Mouse (Mus musculus): ENCODE results near the gene Twist1.

Twist1 gene

DNA sequence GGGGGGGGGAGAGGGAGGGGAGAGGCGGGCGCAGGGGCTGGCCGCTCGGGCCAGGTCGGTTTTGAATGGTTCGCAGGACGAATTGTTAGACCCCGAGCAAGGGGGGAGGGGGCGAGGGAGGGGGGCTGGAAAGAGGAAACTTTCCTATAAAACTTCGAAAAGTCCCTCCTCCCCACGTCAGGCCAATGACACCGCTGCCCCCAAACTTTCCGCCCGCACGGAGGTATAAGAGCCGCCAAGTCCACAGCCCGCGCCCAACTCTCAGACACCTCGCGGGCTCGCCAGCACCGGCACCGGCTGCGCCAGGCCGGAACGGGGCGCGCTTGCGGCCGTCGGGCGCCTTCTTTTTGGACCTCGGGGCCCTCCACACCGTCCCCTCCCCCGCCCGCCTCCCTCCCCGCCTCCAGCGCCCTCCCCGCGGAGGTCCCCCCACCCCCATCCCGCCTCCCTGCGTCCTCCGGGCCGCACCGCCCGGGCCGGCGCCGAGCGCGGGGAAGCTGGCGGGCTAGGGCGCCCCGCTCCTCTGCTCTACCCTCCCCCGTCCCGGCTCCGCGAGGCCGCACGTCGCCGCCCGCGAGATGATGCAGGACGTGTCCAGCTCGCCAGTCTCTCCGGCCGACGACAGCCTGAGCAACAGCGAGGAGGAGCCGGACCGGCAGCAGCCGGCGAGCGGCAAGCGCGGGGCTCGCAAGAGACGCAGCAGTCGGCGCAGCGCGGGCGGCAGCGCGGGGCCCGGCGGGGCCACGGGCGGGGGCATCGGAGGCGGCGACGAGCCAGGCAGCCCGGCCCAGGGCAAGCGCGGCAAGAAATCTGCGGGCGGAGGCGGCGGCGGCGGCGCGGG is at the start of gene Twist1:
Gene Twist1 (plus strand): TSS at position 272 of the 841 bp plus-strand sequence.
- DNase-seq (ENCODE audit: low read depth): no peak

DNA sequence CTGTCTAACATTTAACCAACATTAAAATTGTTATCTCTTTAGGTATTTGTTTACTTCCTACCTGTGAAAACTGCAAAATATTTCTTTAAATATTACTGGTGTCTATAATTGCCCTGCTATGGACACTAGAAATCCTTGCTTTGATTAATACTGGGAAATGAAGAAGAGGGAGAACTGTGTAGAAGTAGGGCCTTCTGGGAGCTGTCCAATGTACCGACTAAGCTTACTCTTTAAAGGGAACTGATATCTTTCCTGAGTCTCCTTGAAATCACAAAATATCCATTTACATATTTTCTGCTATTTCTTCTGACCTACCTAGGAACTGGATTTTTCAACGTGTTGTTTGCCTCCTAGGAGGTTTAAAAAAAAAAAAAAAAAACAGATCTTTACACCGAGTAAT is 30.7 kb upstream of the Twist1 start:
- no peak for DNase-seq (ENCODE audit: low read depth)

DNA sequence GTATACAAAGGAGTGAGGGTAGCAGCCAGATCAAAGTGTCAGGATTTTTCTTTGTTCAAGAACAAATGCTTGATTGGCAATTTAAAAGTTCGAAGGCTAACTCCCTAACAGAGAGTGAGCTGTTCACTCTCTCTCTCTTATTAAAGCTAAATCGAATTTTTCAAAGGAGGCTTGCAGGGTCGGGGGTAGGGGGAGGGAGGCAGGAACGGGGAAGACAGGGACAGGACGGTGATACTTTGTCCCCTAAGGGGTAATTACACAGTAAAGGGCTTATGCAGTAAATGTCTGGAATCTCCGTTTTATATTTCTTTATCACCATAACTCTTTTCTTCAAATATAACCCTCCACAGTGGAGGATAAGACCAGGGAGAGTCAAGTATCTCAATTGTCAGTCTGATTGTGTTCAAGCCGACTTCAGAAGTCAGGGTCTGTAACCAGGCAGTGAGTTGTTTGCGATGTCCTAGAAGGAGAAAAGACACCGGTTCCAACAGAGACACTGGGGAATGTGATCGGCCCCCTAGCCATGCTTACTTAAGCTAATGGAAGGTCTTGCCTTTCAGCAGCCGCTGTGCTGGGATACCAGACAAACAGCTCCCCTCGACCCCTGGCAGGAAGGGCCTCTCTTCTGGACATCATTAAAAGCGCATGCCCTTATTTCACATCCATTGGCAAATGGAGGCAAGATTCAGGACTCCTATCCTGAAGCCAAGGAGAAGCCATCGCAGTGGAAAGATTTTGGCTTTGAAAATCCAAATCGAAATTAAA is 30.0 kb upstream of the Twist1 start:
- no peak for DNase-seq (ENCODE audit: low read depth)

DNA sequence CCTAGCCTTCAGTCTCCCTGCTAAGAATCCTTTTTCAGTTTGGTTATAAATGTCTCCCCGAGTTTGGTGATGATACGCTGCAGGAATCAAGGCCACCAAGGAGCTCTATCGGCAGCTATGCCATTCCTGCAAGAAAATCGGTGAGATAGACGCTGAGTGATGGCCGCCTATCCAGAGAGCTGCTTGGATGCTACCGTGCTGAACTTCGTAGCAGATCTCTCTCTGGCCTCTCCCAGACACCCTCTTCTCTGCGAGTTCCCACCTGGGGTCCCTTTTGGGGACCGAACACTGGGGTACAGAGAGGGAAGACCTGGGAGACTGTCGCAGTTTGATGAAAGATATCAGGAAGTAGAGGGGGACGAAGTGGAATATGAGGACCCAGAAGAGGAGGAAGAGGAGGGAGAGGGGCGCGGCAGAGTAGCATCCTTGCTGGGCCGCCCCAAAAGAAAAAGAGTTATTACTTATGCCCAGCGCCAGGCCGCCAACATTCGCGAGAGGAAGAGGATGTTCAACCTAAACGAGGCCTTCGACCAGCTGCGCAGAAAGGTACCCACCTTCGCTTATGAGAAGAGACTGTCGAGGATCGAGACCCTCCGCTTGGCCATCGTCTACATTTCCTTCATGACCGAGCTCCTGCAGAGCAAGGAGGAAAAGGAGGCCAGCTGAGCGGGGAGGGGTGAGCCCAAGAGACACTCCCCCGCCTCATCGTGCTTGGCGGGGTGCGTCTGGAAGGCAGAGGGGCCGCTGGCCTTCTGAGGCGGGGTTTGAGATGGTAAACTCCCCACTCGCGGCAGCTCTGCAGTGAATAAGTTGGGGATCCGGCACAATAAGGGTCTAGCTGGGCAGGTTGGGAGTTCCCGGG is 28.9 kb upstream of the Twist1 start, which contains the start of gene Ferd3l:
Gene Ferd3l (plus strand): TSS at position 95 of the 862 bp plus-strand sequence.
- no peak for DNase-seq (ENCODE audit: low read depth)

DNA sequence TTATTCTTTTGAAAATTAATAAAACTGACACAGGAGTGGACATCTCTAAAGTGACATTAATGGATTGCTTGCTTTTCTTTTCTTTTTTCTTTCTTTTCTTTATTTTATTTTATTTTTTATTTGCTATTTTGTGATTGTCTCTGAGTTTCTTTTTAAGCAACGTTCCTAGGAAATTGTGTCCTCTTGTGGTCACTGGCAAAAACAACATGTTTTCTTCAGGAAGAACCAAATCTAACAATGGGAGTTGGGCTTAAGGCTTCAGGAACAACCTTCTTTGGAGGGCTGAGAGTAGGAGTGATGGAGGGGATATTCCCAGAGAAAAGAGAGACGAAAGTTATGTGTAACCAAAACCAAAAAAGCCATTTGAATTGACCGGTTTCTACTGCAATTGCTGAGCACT is 4.6 kb upstream of the Twist1 start:
- no peak for DNase-seq (ENCODE audit: low read depth)

DNA sequence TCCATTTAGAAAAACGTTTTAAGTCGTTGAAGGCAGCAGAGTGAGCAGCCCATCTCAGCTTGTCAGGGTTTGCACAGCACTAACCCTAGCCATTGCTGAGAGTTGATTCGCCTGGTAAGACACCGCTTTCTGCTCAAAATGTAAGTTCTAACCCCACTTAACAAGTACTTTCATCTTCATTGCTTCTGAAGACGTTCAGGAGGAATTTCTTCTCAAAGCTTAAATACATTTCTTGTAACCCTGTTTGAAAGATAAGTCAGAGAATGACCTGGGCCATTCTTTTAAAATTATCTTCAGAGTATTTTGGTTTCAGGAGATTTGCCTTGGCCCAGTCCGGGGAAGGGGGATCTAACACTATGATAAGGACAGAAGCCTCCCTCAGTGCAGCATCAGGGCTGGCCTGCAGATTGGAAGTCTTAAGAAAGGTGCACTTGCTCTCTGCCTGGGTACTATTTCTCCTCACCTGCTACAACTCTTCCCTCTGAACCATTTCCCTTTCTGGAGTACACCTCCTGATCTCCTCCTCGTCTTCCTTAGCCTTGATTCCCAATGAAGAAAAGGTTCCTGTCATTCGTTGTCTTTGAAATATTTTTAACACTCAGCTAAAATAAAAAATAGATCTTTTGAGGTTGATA is 2.4 kb upstream of the Twist1 start:
- DNase-seq (ENCODE audit: low read depth): no peak

DNA sequence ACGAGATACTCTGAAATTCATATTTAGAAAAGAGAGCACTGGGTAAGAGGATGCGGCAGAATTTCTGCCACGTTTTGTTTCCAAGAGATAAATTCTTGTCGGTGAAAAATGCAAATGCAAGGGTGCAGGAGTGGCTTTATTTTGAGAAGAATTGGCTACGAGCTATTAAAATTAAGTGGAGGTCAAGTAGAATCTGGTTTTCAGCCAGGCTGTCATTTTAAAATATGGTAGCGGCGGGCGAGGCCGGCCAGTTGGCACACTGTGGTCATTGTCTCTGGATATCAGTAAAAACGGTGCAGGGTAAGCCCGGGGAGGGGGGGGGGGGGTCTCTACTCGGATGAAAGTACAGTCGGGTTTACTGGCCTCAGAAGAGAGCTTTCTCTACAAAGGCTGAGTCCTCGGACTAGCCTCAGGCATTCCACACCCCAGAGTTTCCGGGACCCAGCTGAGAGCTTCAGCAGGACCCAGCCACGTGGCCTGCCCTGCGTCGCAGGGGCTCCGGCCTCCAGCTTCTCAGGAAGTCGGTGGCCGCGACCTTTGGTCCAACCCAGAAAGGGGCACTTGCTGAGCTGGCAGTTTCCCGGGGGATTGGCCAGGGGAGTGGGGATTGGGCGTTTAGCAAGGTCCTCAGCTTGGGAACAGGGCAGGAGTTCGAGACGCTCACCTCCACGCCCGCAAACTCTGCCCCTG is 1.7 kb upstream of the Twist1 start:
- no peak for DNase-seq (ENCODE audit: low read depth)

DNA sequence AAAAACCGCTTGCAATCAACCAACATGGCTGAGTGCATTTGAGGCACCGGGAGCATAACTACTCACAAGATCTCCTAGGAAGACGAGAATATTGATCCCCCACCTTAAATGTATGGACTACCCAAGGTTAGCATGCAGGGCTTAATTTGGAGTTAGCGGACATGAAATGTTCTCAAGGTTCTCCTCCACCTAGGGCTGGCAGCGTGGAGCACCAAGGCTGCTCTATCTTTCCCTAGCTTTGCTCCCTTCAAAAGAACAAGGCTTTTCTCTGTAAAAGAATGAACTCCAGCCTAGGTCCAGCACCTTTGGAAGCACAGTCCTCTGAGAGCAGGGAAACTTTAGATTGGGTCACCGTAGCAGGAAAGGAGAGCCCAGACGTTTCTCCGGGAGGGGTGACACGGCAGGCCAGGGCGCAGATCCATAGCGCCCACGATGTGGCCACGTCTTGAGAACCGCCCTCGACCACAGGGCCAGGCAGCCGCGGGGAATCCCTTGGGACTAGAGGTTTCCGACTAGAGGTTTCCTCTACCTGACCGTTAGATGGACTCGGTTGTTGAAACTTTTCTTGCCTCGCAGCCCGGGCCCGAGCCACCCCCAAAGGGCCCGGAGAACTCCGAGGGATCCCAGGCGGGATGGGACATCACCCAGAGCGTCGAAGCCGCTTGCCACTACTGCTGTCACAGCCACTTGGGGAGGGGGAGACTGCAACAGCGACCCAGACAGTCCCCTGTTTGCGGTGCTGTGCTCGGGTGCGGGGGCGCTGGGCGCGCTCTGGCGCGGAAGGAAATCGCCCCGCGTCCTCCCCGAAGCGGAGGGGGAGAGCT is 683 bp upstream of the Twist1 start:
- DNase-seq (ENCODE audit: low read depth): no peak

DNA sequence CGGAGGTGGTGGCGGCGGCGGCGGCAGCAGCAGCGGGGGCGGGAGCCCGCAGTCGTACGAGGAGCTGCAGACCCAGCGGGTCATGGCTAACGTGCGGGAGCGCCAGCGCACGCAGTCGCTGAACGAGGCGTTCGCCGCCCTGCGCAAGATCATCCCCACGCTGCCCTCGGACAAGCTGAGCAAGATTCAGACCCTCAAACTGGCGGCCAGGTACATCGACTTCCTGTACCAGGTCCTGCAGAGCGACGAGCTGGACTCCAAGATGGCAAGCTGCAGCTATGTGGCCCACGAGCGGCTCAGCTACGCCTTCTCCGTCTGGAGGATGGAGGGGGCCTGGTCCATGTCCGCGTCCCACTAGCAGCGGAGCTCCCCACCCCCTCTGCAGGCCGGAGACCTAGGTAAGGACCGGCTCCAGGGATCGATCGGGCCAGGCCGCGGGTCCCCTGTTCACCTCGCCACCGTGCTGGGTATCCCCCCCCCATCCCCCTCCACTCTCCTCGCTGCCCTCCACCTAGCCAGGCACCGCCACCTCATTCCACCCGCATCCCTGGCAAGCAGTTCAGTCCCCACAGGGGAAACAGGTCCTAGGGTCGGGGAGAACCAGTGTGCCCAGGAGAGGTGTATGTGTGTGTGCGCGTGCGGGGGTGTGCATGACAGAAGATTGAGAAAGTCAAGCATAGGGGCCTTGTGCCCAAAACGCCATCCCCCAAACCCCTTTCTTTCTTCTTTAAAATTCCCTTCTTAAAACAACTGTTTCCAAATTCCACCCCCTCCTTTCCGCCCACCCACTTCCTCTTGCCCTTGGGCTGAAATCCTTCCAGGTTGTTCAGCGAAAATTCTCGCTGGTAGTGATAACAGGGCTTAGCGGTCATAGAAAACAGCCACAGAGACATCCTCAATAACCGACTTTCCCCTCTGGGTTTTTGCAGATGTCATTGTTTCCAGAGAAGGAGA is 1.0 kb downstream of the Twist1 start:
- DNase-seq (ENCODE audit: low read depth): no peak

DNA sequence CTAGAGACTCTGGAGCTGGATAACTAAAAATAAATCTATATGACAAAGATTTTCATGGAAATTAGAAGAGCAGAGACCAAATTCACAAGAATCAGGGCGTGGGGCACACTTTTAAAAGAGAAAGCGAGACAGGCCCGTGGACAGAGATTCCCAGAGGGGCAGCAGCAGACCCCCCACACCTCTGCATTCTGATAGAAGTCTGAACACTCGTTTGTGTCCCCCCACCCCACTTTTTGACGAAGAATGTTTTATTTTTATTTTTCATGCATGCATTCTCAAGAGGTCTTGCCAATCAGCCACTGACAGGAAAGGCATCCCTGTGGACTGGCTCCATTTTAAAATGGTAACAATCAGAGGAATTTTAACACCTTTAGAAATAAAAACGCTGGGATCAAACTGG is 1.7 kb downstream of the Twist1 start:
- no peak for DNase-seq (ENCODE audit: low read depth)

DNA sequence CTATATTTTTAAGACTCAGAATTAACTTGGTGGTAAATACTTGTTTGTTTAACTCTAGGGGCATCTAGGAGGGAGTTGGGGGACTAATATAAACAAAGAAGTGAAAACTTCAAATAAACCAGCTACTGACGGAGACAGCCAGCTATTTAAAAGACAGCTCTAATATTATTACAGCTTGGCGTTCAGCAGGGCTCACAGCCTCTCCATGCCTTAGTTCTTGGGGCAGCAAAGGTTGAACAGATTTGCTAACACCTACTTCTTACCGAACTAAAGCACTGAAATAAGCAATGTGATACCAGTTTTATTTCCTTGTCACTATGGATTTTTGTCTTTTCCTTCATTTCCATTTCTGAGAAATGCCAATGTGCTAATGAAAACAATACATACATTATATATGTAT is 2.4 kb downstream of the Twist1 start:
- no peak for DNase-seq (ENCODE audit: low read depth)

DNA sequence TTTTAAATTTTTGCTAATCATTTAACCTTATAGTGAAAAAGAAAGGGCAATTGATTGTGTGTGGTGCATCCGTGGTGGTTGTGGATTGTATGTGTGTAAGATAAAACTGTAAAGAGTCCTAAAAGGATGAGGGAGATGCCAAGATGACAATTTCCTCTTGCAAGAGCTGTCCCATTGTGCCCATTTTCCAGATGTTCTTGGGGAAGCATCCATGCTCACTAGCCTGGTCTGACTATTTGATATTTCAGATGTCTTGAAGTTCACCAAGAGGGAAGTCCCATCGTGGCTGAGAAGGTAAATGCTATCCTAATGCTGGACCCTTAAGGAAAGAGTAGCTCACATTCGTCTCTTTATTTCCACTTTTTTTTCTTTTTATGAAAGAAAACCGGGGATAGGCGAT is 3.5 kb downstream of the Twist1 start:
- DNase-seq (ENCODE audit: low read depth): no peak

DNA sequence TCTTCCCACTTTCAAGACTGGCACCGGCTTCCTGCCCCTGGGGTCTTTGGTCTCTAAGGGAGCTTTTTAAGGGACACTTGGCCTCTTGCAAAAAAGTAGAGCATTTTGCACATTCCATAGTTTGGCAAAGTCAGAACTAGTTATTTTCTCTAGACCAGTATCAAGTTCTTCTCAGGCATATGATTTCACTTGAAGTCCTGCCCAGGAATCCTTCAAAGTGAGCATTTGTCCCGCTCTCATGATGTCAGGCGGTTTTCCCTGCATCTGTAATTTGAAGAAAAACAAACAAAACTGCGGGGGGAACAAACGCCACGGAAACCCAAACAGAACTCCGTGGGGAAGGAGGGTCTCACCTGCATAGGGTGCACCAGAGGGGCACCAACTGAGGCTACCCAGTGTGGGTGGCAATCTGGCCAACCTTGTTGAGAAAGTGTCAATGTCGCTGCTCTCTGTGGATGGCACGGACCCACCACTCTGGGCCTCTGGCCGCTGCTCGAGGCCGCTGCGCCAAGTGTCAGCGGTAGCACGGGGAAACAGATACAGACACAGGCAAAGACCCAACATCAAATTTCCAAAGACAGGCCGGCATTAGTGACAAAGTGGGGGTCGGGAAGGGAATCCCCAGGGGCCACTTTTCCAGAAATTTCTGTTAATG is 4.8 kb downstream of the Twist1 start:
- no peak for DNase-seq (ENCODE audit: low read depth)

DNA sequence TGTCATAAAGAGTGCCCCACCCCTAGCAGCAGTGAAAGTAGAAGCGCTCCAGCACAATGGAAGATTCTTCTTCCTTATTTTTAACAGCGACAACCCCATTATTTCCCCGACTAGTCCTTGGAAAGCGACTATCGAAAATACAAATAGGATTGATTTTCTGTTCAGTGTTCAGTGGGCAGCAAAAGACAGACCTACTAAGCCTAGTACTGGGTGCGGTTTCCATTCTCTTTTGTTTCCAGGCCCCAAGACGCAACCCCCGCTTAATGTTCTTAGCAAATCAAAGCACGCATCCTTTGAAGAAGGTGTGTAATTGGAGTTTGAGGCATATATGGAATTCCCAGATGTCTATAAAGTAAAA is 5.3 kb downstream of the Twist1 start:
- no peak for DNase-seq (ENCODE audit: low read depth)

DNA sequence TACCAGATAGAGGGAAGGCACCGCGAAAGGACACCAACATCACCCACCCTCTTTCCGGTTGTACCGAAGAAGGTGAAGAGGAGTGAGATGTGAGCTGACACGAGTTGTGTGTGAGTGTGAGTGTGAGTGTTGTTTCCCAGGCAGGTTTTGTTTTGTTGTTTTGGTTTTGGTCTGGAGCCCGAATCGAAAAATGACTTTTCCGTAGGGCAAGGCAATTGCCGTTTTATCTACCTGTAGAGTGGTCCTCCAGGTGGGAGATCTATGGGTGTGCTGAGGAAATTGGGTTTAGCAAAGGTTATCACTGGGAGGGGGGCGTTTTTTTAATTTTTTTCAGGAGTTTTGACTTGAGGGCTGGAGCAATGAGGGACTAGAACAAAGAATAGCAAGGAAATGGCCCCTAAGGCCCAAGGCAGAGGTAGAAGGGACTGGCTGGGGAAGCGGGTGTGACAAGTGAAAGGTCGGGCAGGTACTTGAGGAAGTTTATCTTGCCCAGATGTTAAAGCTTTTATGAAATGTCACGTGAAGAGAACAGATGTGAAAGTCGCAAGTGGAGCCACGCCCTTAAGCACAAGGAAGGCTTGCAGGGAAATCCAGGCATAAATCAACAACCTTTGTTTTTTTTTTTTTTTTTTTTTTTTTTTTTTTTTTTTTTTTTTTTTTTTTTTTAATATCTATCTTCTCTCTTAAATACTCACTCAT is 6.3 kb downstream of the Twist1 start:
- no peak for DNase-seq (ENCODE audit: low read depth)

DNA sequence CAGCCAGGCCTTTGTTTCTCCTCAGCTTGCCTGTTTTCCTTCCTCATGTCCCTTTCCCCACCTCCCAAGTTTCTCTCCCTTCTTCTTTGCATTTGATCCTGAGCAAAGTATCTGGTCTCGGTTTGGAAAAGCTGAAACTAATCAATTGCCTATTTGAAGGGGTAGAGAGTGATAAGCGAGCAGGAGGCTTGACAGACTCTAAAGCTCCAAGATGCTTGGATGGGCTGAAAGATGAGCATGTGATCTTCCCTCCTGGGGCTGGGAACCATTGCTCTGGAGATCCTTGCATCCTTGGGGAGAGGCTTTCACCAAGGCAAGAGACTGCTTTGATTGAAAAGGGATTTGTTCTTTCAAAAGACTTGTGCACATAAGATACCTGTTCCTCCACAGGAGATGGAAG is 7.0 kb downstream of the Twist1 start:
- no peak for DNase-seq (ENCODE audit: low read depth)

DNA sequence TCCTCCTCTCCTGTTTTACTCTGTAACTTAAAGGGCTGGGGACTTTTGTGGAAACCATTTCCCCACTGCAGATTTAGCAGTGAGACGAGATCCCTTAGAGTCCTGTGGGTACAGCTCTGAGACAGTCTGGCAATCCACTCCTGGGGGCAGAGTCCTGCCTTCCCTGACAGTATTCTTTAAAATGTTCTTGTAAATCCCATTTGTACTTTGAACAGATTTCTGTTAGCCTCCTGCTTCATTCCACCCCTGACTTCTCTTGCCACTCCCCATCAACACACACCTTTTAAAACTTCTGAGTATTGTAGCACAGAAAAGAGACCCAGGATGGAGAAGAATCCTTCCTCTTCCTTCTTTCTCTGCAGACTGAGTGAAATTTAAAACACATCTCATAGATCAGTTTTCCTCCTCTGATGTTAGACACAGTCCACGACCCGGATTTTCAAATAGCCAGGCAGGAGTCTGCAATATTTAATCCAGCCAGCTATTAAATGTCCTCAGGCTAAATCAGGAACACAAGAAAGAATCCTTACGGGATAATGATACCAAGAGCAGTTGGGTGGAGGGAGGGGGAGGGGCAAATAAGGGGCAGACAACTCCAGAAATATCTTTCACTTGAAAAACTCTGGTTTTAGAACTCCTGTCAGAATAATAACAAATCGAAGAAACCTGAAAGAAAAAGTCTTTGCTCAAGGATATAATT is 8.3 kb downstream of the Twist1 start:
- DNase-seq (ENCODE audit: low read depth): no peak
